Comparison of ENCODE assay signal across 19 mouse cellular contexts in genomic region chr8:126673038-126673740, GRCm38 (mm10).
DNase-seq lines count a peak whose midpoint lies in the region; ATAC-seq and TF ChIP-seq lines count a peak whose summit lies in the region.
"Had no signal": no experiment of that assay in that cellular context is flagged by ENCODE, and none has a peak within 500 bp of the region (broad histone marks: within the 10 kb centered on the region; RNA-seq: fewer than 3 reads in every experiment).

No protein-coding gene starts in this region.

- DNase-seq in gastrocnemius, adult 2 months: peak; percentile 70
- DNase-seq in gastrocnemius, postnatal 4 days (ENCODE audit: low spot score in 2 of 2): no peak
- DNase-seq in midbrain, embryonic 14.5 days: peak; percentile 37
- peak; percentile 37 for DNase-seq in T-cell, adult 2 months (ENCODE audit: low spot score)
- no peak for DNase-seq in layer of hippocampus, adult 11-12 months (ENCODE audit: low spot score)
- DNase-seq: cerebellum, adult 11-12 months; cerebellum, postnatal 25 days; embryo, embryonic 11 days; kidney, adult 8-10 months; kidney, postnatal 14 days; left cerebral cortex, postnatal 4 days; liver had no signal

- no peak overlapping the region for H3ac ChIP-seq in myocyte (ENCODE audit: control insufficient read depth, insufficient read length)

- no peak overlapping the region for H3K9ac ChIP-seq in midbrain, embryonic 14.5 days (replicated peaks; ENCODE audit: low read length)
- no peak overlapping the region for H3K9ac ChIP-seq in midbrain, embryonic 13.5 days (replicated peaks)
- H3K9ac ChIP-seq: hindbrain, embryonic 14.5 days; midbrain, embryonic 12.5 days had no signal

- no peak for TF ChIP-seq POLR2A in myocyte (IDR thresholded peaks at IDR 0.05; ENCODE audit: insufficient read length, low read depth)

- no peak overlapping the region for H3K4me2 ChIP-seq in midbrain, embryonic 14.5 days (ENCODE audit: low read length)
- no peak overlapping the region for H3K4me2 ChIP-seq in midbrain, embryonic 13.5 days (replicated peaks)
- no peak overlapping the region for H3K4me2 ChIP-seq in myocyte (ENCODE audit: low read depth)
- H3K4me2 ChIP-seq: hindbrain, embryonic 14.5 days; midbrain, embryonic 12.5 days had no signal

- intact Hi-C loops in gastrocnemius, adult 2 months (cut with DNase I): no loop called here

- H3K4me1 ChIP-seq in midbrain, embryonic 14.5 days (ENCODE audit: control insufficient read depth, insufficient read depth, low read length): peaks cover 15% of the 10 kb centered on the region
- peaks cover 21% of the 10 kb centered on the region for H3K4me1 ChIP-seq in midbrain, embryonic 13.5 days (replicated peaks)

- no peaks in the 10 kb centered on the region for H3K36me3 ChIP-seq in midbrain, embryonic 14.5 days (ENCODE audit: control insufficient read depth, insufficient read depth, low read length)
- H3K36me3 ChIP-seq in midbrain, embryonic 13.5 days: no peaks in the 10 kb centered on the region
- no peaks in the 10 kb centered on the region for H3K36me3 ChIP-seq in myocyte (ENCODE audit: control insufficient read depth, insufficient read depth)
- H3K36me3 ChIP-seq: midbrain, embryonic 12.5 days had no signal

- H3K79me2 ChIP-seq in myocyte (ENCODE audit: control insufficient read depth, insufficient read depth): no peaks in the 10 kb centered on the region

- no peak overlapping the region for H3K27ac ChIP-seq in gastrocnemius, adult 2 months
- no peak overlapping the region for H3K27ac ChIP-seq in midbrain, embryonic 14.5 days (replicated peaks; ENCODE audit: low read depth, low read length)
- H3K27ac ChIP-seq in midbrain, embryonic 13.5 days: no peak overlapping the region
- H3K27ac ChIP-seq: hindbrain, embryonic 14.5 days; midbrain, embryonic 12.5 days had no signal

- H3K27me3 ChIP-seq in midbrain, embryonic 14.5 days (ENCODE audit: control insufficient read depth, insufficient read depth, low read length): no peaks in the 10 kb centered on the region
- no peaks in the 10 kb centered on the region for H3K27me3 ChIP-seq in midbrain, embryonic 13.5 days
- H3K27me3 ChIP-seq in myocyte (ENCODE audit: control insufficient read depth, insufficient read depth, insufficient read length): no peaks in the 10 kb centered on the region
- H3K27me3 ChIP-seq: midbrain, embryonic 12.5 days; Patski had no signal

- WGBS in midbrain, embryonic 14.5 days: 64% methylated on average over 9 of the region's 9 CpGs
- 65% methylated on average over 9 of the region's 9 CpGs for WGBS in midbrain, embryonic 13.5 days

- H3K9me3 ChIP-seq in midbrain, embryonic 14.5 days (ENCODE audit: control insufficient read depth, low read length): no peaks in the 10 kb centered on the region
- no peaks in the 10 kb centered on the region for H3K9me3 ChIP-seq in midbrain, embryonic 13.5 days
- H3K9me3 ChIP-seq: midbrain, embryonic 12.5 days had no signal

- no peak for ATAC-seq in midbrain, embryonic 14.5 days (ENCODE audit: low FRiP score, low TSS enrichment)
- no peak for ATAC-seq in midbrain, embryonic 13.5 days
- no peak for ATAC-seq in activated CD4-positive, CD25-positive, alpha-beta regulatory T cell, adult 4 months
- ATAC-seq: forebrain, embryonic 16.5 days; Patski had no signal

- no peak for TF ChIP-seq CTCF in gastrocnemius, adult 2 months (IDR thresholded peaks at IDR 0.05)

- no peak overlapping the region for H3K4me3 ChIP-seq in gastrocnemius, adult 2 months
- no peak overlapping the region for H3K4me3 ChIP-seq in midbrain, embryonic 14.5 days (replicated peaks; ENCODE audit: low read depth, low read length)
- H3K4me3 ChIP-seq in midbrain, embryonic 13.5 days (replicated peaks): no peak overlapping the region
- H3K4me3 ChIP-seq in myocyte: no peak overlapping the region
- H3K4me3 ChIP-seq: midbrain, embryonic 12.5 days had no signal

TF ChIP-seq in myocyte, 11 proteins besides CTCF, POLR2A, EP300 and RAD21:
- TF ChIP-seq MYOD1 (IDR thresholded peaks at IDR 0.05; ENCODE audit: control insufficient read depth in 1 of 3, insufficient read length in 2 of 3, low read depth in 2 of 3): peak in 2 of 3 experiments; percentile 77 to 85
- no peak for TF ChIP-seq POLR2AphosphoS2 (IDR thresholded peaks at IDR 0.05; ENCODE audit: insufficient read length, low read depth)
- no peak for TF ChIP-seq CEBPB (IDR thresholded peaks at IDR 0.05; ENCODE audit: insufficient read depth, poor library complexity, severe bottlenecking)
- TF ChIP-seq E2F4 (IDR thresholded peaks at IDR 0.05; ENCODE audit: insufficient read depth): no peak
- TF ChIP-seq REST (IDR thresholded peaks at IDR 0.05; ENCODE audit: insufficient read depth, insufficient read length): no peak
- no peak for TF ChIP-seq USF1 (IDR thresholded peaks at IDR 0.05; ENCODE audit: low read depth)
- TF ChIP-seq MAX (IDR thresholded peaks at IDR 0.05; ENCODE audit: low read depth): no peak
- TF ChIP-seq TCF3 (IDR thresholded peaks at IDR 0.05; ENCODE audit: insufficient read length, low read depth): peak; percentile 53
- peak; percentile 61 to 88 (median 69) for TF ChIP-seq MYOG (IDR thresholded peaks at IDR 0.05; ENCODE audit: control insufficient read depth in 1 of 3, insufficient read depth in 1 of 3, insufficient read length in 2 of 3, low read depth in 2 of 3)
- TF ChIP-seq SRF (IDR thresholded peaks at IDR 0.05; ENCODE audit: control insufficient read depth, insufficient read length, low read depth): no peak
- TF ChIP-seq TCF12 (IDR thresholded peaks at IDR 0.05; ENCODE audit: insufficient read depth, poor library complexity, severe bottlenecking): peak; percentile 57

Comparison
In these comparisons a context has a peak if more than half of its experiments do, and no peak if none do; other contexts are left out.
1. DNase-seq: peak in gastrocnemius, adult 2 months (single experiment), midbrain, embryonic 14.5 days (single experiment) and T-cell, adult 2 months (single experiment); none in gastrocnemius, postnatal 4 days (0 of 2) and layer of hippocampus, adult 11-12 months (single experiment).